Mouse (Mus musculus) retina, postnatal 1 day (tissue): ENCODE measurements at regions not wholly inside any gene's neighbourhood (a gene's known extent, or its start where the extent isn't known, plus 50 kb on each side); places are given as distances from the start of the nearest gene placed in this dataset.

Experiments used
- DNase-seq: peaks from one replicate; pipeline ENCODE4 v3.0.0-alpha.2; 2012

- DNase-seq = no peak
Observed at GRCm38 (mm10) chrX:163302697-163303096, 246.8 kb downstream of the Grpr start.

DNA sequence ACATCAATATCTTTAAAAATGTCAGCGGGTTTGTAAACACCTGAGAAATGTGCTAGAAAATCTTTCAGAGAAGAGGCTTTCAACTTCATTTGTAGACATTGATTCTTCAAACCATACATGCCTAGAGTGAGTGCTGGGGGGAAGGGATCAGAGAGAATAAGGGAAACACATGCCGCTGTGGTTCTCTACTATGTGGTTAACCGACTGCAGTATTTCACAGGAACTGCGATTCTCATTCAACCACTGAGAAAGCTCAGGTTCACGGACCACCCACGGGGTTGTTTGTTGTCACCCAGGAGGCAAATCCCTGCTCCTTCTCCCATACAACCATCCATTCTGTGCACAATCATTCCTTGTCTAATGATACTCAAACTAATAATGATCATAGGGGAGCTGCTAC is 248.4 kb downstream of the Grpr start:
- no peak for DNase-seq

- no peak for DNase-seq
Observed at GRCm38 (mm10) chrX:163296956-163297628, 252.4 kb downstream of the Grpr start.

DNA sequence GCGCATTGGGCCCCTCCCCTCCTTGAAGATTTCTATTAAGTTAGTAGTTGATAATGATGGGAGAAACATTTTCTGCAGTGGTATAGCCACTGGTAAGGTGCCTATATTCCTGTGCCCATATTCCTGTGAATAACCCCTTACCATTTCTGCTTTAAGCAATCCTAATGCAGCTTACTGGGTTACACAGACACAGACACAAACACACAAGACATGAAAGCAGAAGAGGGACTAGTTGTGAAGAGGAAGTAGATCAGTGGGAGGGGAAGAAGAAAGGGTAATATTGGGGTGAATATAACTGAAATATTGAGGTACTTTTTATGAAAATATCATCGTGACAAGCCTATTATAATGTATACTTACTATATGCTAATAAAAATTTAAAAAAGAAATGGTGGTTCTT is 288.2 kb downstream of the Grpr start:
- no peak for DNase-seq

- DNase-seq = no peak
Observed at GRCm38 (mm10) chrX:163253048-163253447, 288.6 kb upstream of the S100g start.

GRCm38 (mm10) chrX:163205260-163205659 is 240.9 kb upstream of the S100g start:
- no peak for DNase-seq

GRCm38 (mm10) chrX:163203446-163203845 is 239.0 kb upstream of the S100g start:
- no peak for DNase-seq

- peak; percentile 12 for DNase-seq
Observed at GRCm38 (mm10) chrX:163181588-163181987, 217.2 kb upstream of the S100g start.

DNA sequence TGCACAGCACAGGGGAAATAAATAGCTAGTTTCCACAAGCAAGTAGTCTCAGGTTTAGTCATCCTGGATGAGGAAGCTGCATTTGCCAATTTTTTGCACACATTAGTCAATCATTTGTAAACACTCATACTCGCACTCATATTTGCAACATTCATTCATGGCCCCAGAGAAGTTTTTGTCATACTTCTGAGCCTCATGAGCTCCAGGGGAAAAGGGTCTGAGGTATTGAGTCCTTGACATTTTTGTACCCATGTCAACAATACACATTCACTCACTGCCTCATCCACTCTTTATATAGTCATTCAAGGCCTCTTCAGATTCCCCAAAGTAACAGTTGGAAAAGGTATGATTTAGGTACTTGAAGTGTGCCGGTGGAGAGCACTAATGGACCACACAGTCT is 200.4 kb upstream of the S100g start:
- DNase-seq = no peak

GRCm38 (mm10) chrX:163155251-163155650 is 190.9 kb upstream of the S100g start:
- DNase-seq = no peak

DNA sequence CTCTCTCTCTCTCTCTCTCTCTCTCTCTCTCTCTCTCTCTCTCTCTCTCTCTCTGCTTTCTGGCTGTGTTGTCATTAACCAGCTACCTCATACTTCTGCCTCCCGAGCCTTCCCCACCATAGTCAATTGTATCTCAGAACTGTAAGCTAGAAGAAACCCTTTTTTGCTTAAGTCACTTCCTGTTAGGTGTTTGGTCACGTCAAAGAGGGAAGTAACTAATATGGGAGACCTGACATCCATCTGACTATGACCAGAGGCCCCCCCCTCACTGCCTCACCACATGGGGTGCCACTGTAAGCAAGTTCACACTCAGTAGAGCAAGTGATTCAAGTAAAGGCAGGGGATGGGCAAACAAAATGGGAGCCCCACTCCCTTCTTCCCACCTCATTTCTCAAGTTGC is 187.6 kb upstream of the S100g start:
- DNase-seq = no peak

- DNase-seq = no peak
Observed at GRCm38 (mm10) chrX:163144475-163144874, 180.1 kb upstream of the S100g start.

GRCm38 (mm10) chrX:163139475-163139874 is 175.1 kb upstream of the S100g start:
- DNase-seq = no peak

DNA sequence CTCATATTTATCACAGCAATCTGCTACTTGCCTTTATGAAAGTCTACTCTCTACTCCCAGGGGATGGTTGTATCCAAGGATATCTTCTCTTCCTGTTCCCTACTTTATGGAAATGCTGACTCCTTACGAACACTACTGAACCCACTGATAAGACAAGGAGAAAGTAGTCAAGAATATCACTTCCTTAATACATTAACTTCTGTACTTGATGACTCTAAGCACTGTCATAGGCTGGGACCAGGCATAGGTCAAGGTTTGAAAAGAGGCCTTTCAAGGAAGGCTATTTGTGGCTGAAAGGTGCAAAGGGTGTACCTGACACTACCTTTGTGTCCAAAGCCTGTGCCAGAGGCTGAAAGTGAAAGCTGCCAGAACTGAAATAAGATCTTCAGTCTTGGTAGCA is 164.2 kb upstream of the S100g start:
- no peak for DNase-seq

DNA sequence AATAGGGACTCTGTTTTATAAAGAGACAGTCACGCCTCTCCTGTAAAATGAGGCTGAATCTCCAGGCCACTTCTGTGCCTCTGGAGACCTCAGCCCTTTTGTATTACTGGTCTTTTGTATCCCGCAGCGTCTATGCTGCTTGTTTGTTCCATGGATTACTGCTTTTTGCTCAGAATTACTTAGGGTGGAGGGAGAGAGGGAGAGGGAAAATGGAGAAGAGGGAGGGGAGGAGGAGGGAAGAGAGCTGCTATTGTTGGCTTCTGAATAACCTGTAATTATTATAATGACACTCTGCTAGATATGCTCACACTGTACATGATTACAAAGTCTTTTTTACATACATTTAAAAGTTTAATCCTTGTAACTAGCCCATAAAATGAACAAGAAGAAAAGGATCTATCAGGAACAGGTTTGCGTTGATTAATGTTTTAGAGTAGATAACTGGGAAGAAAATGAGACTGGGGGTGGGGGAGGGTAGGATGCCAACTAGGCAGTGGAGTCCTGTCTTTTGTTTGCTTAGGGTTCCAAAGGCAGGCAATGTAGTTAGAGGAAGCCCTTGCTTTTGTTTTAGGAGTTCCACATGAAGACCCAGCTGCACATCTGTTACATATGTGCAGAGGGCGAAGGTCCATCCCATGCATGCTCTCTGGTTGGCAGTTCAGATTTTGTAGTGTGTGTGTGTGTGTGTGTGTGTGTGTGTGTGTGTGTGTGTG is 153.4 kb upstream of the S100g start:
- peak; percentile 8 for DNase-seq

DNA sequence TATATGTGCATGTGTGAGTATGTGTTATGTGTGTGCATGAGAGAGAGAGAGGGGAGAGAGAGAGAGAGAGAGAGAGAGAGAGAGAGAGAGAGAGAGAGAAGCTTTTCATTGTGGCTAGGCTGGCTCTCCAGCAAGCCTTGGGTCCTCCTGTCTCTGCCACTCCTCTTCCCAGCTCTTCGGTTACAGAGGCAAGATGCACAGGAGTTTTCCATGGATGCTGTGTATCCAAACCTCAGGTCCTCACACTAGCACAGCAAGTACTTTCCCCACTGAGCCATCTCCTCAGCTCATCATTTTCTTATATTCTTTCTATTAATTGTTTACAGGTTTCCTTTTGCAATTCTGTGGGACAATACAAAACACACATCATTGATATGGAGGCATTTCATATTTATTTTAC is 152.8 kb upstream of the S100g start:
- DNase-seq = no peak

- no peak for DNase-seq
Observed at GRCm38 (mm10) chrX:163095026-163095765, 130.8 kb upstream of the S100g start.
